Mouse (Mus musculus): ENCODE results near the gene Btbd11. TPM values are rescaled to one million over a fixed set of nuclear protein-coding genes. Genes with fewer than 3 reads are reported as not detected.

Btbd11 gene
- polyA plus RNA-seq, 1 experiment: 3.6 TPM

GRCm38 (mm10) chr10:85510329-85510728 is 123.7 kb downstream of the Btbd11 start:
- TF ChIP-seq CTCF (IDR thresholded peaks at IDR 0.05; ENCODE audit: low read depth, low read length) (no peak), POLR2A (IDR thresholded peaks at IDR 0.05; ENCODE audit: borderline replicate concordance, low read depth, low read length) (no peak)
- Histone ChIP-seq H3K4me3 (ENCODE audit: insufficient read depth, low read length) (no peak overlapping the region), H3K27ac (ENCODE audit: insufficient read depth, low read depth, low read length) (no peak overlapping the region), H3K4me1 (ENCODE audit: control insufficient read depth, insufficient read depth, low read length) (no peaks in the 10 kb centered on the region)

DNA sequence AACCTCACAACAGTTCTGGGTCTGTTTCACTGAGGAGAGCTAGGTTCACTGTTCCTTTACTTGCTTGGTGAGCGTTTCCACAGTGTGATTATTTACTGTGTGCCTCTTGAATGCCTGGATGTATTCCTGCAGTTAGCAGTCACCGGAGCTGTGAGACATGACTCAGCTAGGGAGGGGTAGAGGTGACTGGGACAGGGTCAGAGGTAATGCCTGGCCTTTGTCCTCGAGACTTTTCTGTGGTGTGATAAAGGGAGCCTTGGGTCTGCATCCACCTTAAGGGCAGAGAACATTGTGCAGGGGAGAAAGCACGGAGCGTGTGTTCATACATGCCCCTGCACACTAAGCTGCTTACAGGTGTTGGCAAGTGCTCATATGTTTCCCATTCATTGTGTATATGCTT is 126.2 kb downstream of the Btbd11 start:
- no peak overlapping the region for H3K4me3 ChIP-seq (ENCODE audit: insufficient read depth, low read length)
- TF ChIP-seq CTCF (IDR thresholded peaks at IDR 0.05; ENCODE audit: low read depth, low read length) (no peak), POLR2A (IDR thresholded peaks at IDR 0.05; ENCODE audit: borderline replicate concordance, low read depth, low read length) (no peak)
- no peaks in the 10 kb centered on the region for H3K4me1 ChIP-seq (ENCODE audit: control insufficient read depth, insufficient read depth, low read length)
- no peak overlapping the region for H3K27ac ChIP-seq (ENCODE audit: insufficient read depth, low read depth, low read length)

DNA sequence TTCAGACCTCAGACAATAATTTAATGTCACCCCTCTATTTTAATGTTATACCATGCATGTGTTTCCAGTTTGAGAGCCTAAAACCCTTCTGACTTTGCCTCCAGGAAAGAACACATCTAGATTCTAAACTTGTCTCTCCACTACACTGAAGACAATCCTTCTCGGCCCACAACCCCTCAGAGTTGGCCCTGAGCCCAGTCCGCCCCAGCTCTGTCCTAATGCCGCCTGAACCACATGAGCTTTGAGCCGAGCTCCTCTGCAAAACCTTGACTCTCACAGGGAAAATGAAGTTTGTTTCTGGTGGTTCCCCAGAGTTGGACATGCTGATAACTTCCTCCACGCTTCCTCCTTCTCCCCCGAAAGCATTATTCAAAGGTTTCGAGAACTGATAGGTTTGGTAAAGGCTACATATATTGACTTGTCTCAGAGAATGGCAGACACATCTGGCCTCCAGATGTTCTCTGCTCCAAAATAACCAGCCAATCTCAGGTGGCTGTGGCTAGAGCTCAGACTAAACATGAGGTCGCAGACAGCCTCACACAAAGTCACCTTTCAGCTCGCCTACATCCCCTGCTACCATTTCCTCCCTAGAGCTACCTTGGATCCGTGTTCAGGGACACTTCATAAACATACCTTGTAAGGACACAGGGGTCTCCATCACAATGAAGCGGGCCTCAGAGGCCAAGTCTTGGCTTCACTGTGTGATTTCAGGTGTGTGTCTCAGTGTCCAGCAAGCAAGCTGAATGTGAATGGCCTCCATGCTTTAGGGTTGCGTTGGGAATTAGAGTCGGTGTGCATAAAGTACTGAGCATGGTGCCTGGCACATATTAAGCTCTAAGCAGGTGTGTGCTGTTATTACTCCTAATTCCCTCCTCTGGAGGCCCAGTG is 130.9 kb downstream of the Btbd11 start:
- TF ChIP-seq POLR2A (IDR thresholded peaks at IDR 0.05; ENCODE audit: borderline replicate concordance, low read depth, low read length) (no peak), CTCF (IDR thresholded peaks at IDR 0.05; ENCODE audit: low read depth, low read length) (no peak)
- Histone ChIP-seq H3K4me1 (ENCODE audit: control insufficient read depth, insufficient read depth, low read length) (no peaks in the 10 kb centered on the region), H3K4me3 (ENCODE audit: insufficient read depth, low read length) (no peak overlapping the region), H3K27ac (ENCODE audit: insufficient read depth, low read depth, low read length) (no peak overlapping the region)

GRCm38 (mm10) chr10:85518111-85518409 is 131.4 kb downstream of the Btbd11 start:
- Histone ChIP-seq H3K4me1 (ENCODE audit: control insufficient read depth, insufficient read depth, low read length) (no peaks in the 10 kb centered on the region), H3K27ac (ENCODE audit: insufficient read depth, low read depth, low read length) (no peak overlapping the region), H3K4me3 (ENCODE audit: insufficient read depth, low read length) (no peak overlapping the region)
- TF ChIP-seq POLR2A (IDR thresholded peaks at IDR 0.05; ENCODE audit: borderline replicate concordance, low read depth, low read length) (no peak), CTCF (IDR thresholded peaks at IDR 0.05; ENCODE audit: low read depth, low read length) (no peak)

- TF ChIP-seq CTCF (IDR thresholded peaks at IDR 0.05; ENCODE audit: low read depth, low read length) (no peak), POLR2A (IDR thresholded peaks at IDR 0.05; ENCODE audit: borderline replicate concordance, low read depth, low read length) (no peak)
These were observed 135.7 kb downstream of the Btbd11 start for GRCm38 (mm10) chr10:85522220-85522760.

GRCm38 (mm10) chr10:85525267-85526015 is 138.8 kb downstream of the Btbd11 start:
- H3K27ac ChIP-seq (ENCODE audit: insufficient read depth, low read depth, low read length): no peak overlapping the region
- no peak overlapping the region for H3K4me3 ChIP-seq (ENCODE audit: insufficient read depth, low read length)
- H3K4me1 ChIP-seq (ENCODE audit: control insufficient read depth, insufficient read depth, low read length): no peaks in the 10 kb centered on the region
- no peak for TF ChIP-seq POLR2A (IDR thresholded peaks at IDR 0.05; ENCODE audit: borderline replicate concordance, low read depth, low read length)
- no peak for TF ChIP-seq CTCF (IDR thresholded peaks at IDR 0.05; ENCODE audit: low read depth, low read length)

More at GRCm38 (mm10) chr10:85522220-85522760, 135.7 kb downstream of the Btbd11 start:
- H3K27ac ChIP-seq (ENCODE audit: insufficient read depth, low read depth, low read length): no peak overlapping the region
- H3K4me3 ChIP-seq (ENCODE audit: insufficient read depth, low read length): no peak overlapping the region
- H3K4me1 ChIP-seq (ENCODE audit: control insufficient read depth, insufficient read depth, low read length): no peaks in the 10 kb centered on the region

DNA sequence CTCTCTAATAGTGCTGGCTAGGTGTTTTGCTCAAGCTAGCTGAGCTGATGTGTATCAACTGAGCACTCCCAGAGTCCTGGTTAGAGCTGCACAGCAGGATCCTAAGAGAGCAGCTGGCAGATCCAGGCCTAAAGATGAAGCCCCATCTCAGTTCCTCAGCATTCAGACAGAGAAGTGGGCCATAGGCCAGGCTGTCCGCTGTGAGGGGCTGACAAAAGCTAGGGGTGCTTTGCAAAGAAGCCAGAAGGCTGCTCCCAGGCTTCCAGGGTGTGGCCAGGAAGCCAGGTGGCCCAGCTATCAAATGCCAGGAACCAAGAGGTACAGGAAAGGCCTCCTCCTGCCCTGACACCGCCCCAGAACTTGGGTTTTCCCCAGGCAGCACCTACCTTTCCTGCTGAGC is 140.0 kb downstream of the Btbd11 start:
- TF ChIP-seq POLR2A (IDR thresholded peaks at IDR 0.05; ENCODE audit: borderline replicate concordance, low read depth, low read length): no peak
- TF ChIP-seq CTCF (IDR thresholded peaks at IDR 0.05; ENCODE audit: low read depth, low read length): no peak
- Histone ChIP-seq H3K4me3 (ENCODE audit: insufficient read depth, low read length) (no peak overlapping the region), H3K27ac (ENCODE audit: insufficient read depth, low read depth, low read length) (no peak overlapping the region), H3K4me1 (ENCODE audit: control insufficient read depth, insufficient read depth, low read length) (no peaks in the 10 kb centered on the region)

DNA sequence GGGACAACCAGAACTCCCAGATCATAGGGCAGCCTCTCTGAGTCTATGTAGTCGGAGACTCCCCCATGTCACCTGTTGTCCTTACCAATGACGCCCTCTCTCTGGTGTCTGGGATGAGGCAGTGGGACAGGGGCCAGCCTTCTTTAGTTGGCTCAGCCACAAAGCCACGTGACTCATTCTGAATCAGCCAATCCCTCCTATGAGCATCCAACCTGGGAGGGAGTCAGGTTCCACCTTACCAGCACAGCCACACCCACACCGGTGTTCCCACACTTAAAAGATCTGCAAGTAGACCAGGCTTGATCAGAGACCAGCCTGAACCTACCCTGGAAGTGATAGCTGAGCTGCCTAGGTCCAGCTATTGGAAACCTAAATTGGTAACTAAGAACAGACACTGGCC is 141.1 kb downstream of the Btbd11 start:
- no peak overlapping the region for H3K27ac ChIP-seq (ENCODE audit: insufficient read depth, low read depth, low read length)
- no peak overlapping the region for H3K4me3 ChIP-seq (ENCODE audit: insufficient read depth, low read length)
- TF ChIP-seq CTCF (IDR thresholded peaks at IDR 0.05; ENCODE audit: low read depth, low read length): no peak
- TF ChIP-seq POLR2A (IDR thresholded peaks at IDR 0.05; ENCODE audit: borderline replicate concordance, low read depth, low read length): no peak
- no peaks in the 10 kb centered on the region for H3K4me1 ChIP-seq (ENCODE audit: control insufficient read depth, insufficient read depth, low read length)

- TF ChIP-seq POLR2A (IDR thresholded peaks at IDR 0.05; ENCODE audit: borderline replicate concordance, low read depth, low read length) (no peak), CTCF (IDR thresholded peaks at IDR 0.05; ENCODE audit: low read depth, low read length) (no peak)
- no peaks in the 10 kb centered on the region for H3K4me1 ChIP-seq (ENCODE audit: control insufficient read depth, insufficient read depth, low read length)
These were observed 146.6 kb downstream of the Btbd11 start for GRCm38 (mm10) chr10:85533192-85533710.

More at GRCm38 (mm10) chr10:85533192-85533710, 146.6 kb downstream of the Btbd11 start:
- Histone ChIP-seq H3K4me3 (ENCODE audit: insufficient read depth, low read length) (no peak overlapping the region), H3K27ac (ENCODE audit: insufficient read depth, low read depth, low read length) (no peak overlapping the region)
